Mouse (Mus musculus): ENCODE results near the gene Mgarp. TPM values are rescaled to one million over a fixed set of nuclear protein-coding genes. Genes with fewer than 3 reads are reported as not detected.
A peak's percentile ranks its signal among the peaks of the same experiment; 100 is the strongest.
"Not testable (repeated sequence)": the region's sequence is repeated elsewhere in the genome, so short reads cannot be mapped to it uniquely, and the experiment has no call there.

The Mgarp gene
- polyA plus RNA-seq (2015; fragmentation: Nextera tagmentation; extraction: Ambion mirVana), result 1.2 and 3.3 TPM in 2 replicates

DNA sequence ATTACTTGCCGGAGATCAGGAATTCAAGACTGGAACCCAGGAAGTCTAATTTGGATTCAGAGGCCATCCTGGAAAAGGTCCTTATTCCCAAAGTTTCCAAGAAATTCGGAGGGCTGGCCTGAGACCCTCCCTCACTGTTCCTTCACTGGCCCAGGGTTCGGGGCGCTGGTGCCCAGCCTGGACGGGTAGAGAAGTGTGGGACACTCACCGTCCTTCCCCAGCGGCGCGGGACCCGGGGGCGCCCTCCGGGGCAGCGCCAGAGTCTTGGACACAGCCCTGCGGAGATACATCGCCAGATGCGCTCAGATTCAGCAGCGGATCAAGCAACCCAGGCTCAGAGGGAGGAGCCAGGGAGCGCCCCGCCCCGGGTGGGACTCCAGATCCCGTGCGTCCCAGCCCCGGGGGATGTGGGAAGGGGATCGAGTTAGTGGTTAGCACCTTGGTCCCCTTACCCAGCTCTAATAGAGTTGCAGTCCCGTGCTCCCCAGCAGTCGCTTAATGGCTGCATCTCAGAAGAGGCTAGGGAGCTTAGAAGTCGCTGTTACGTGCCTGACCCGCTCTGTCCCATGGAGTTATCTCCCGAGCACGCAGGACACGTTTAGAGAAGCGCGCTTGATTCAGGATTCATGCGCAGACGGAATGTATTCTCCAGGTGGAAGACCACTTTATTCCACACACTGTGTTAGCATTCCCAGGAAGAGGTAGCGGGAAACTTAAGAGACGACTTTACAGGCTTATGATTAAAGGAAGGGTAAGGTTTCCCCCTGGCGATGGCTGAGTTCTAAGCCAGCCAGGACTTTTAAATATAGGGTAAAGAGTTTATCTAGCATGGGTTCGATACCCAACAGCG is at the start of gene Mgarp:
Gene Mgarp (minus strand): TSS at position 520 of the 850 bp plus-strand sequence.
- peak within 1 kb of the TSS; percentile 73 for H3K4me2 ChIP-seq
- peaks cover 13% of the 10 kb centered on the region for H3K4me1 ChIP-seq (replicated peaks)
- H3K9me3 ChIP-seq, result no peaks in the 10 kb centered on the region
- H3K27me3 ChIP-seq, result peaks cover 41% of the 10 kb centered on the region
- peak within 1 kb of the TSS; percentile 44 for H3K4me3 ChIP-seq
- no peaks in the 10 kb centered on the region for H3K36me3 ChIP-seq
- 1% methylated on average over 41 of the region's 41 CpGs for WGBS
- H3K27ac ChIP-seq, result no peak within 1 kb of the TSS
- ATAC-seq (ENCODE audit: low FRiP score), result peak; percentile 71
- H3K9ac ChIP-seq, result peak within 1 kb of the TSS; percentile 62

DNA sequence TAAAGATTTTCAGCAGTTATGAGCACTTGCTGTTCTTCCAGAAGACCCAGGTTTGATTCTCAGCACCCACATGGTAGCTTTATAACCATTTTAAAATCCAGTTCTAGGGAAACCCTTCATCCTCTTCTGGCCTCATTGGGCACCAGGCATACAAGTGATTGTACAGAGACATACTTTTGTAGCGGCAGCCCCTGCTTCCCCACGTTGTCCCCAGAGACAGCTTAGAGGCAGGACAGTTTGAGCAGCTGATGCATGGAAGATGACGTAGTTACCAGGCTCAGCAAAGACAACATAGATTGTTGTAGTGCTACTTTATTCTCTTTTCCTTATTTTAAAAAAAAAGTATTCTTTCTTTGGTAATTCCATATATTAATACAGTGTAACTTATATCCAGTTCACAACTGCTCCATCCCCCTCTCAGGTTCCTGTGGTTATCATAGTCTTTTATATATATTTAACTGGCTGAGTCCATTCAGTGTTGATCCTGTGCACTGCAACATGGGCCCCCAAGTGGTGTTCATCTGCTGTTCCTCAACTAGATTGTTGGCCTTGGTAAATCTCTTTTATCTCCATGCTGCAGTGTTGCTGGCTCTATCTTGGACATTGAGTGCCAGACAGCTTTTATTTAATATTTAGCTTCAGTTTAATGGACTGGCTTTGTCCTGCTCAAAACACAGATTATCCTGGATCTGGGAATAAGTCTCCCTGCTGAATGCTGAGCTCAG is 38.5 kb upstream of the Mgarp start:
- Histone ChIP-seq H3K4me1 (replicated peaks) (no peaks in the 10 kb centered on the region), H3K36me3 (peaks cover 8% of the 10 kb centered on the region; the same call in 1 of the 2 replicates)
- 0 out of 2 replicates have a peak, but pooled peaks have one; percentile 5 for ATAC-seq (ENCODE audit: low FRiP score)

DNA sequence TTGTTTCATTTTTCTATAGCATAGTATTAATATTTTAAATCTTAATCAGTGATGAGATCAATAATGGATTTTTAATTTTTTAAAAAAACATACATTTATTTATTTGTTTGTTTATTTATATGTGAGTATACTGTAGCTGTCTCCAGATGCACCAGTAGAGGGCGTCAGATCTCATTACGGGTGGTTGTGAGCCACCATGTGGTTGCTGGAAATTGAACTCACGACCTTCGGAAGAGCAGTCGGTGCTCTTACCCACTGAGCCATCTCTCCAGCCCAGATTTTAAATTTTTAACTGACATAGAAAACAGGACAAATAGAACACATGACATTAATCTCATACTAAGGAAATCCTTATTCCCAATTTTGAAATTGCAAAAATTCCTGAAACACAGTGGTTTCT is 37.8 kb upstream of the Mgarp start:
- H3K36me3 ChIP-seq; H3K4me2 ChIP-seq; H3K4me3 ChIP-seq; H3K9me3 ChIP-seq; H3K4me1 ChIP-seq (replicated peaks); ATAC-seq (ENCODE audit: low FRiP score); H3K27me3 ChIP-seq; H3K9ac ChIP-seq; H3K27ac ChIP-seq: not testable (repeated sequence)
- WGBS, result 85% methylated on average over 5 of the region's 5 CpGs

More for the DNA sequence above, 38.5 kb upstream of the Mgarp start:
- H3K9ac ChIP-seq, result no peak overlapping the region
- no peaks in the 10 kb centered on the region for H3K27me3 ChIP-seq
- 71% methylated on average over 3 of the region's 3 CpGs for WGBS
- no peak overlapping the region for H3K27ac ChIP-seq
- no peaks in the 10 kb centered on the region for H3K9me3 ChIP-seq
- H3K4me2 ChIP-seq, result no peak overlapping the region
- H3K4me3 ChIP-seq, result no peak overlapping the region

DNA sequence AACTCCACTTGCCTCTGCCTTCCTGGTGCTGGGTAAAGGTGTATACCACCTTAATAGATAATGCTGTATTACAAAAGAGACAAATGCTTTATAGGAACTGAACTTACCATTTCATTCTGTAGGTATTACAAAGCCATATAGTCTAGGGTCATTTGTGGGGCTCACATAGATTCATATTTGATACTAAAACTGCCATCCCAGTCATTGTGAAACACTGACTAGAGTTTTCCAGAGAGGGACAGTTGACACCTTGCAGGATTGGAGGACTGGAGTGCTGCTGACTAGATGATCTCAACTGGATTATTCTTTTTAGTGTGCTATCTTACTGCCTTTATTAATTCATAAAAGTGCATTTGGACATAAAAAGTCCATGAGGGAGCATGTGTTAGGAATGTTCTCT is 28.9 kb upstream of the Mgarp start:
- Histone ChIP-seq H3K27me3 (no peaks in the 10 kb centered on the region), H3K9ac (no peak overlapping the region), H3K4me2 (no peak overlapping the region), H3K27ac (no peak overlapping the region), H3K36me3 (no peaks in the 10 kb centered on the region), H3K4me3 (no peak overlapping the region), H3K9me3 (no peaks in the 10 kb centered on the region), H3K4me1 (replicated peaks) (peaks cover 3% of the 10 kb centered on the region; the same call in 1 of the 2 replicates)
- no peak for ATAC-seq (ENCODE audit: low FRiP score)

DNA sequence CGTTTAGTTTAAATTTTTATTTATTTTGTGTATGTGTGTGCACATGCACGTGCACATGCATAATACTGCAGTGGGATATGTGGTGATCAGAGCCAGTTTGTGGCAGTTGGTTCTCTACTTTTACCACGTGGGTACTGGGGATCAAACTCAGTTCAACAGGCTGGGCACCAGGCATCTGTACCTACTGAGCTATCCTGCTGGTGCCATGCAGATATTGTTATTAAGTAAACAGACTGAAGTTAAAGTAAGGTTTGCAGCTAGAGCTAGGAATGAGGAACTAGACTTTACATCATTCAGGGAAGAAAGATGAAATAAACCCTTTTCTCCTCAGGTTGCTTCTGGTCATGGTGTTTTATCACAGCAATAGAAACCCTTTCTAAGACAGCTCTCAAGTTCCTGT is 25.4 kb upstream of the Mgarp start:
- peaks cover 23% of the 10 kb centered on the region for H3K4me1 ChIP-seq (replicated peaks)
- no peak overlapping the region for H3K4me2 ChIP-seq
- no peak overlapping the region for H3K9ac ChIP-seq
- no peaks in the 10 kb centered on the region for H3K36me3 ChIP-seq
- no peak overlapping the region for H3K27ac ChIP-seq
- no peaks in the 10 kb centered on the region for H3K27me3 ChIP-seq
- ATAC-seq (ENCODE audit: low FRiP score), result no peak
- H3K4me3 ChIP-seq, result no peak overlapping the region
- no peaks in the 10 kb centered on the region for H3K9me3 ChIP-seq
- whole genome bisulfite sequencing, result 90% methylated on average over 3 of the region's 3 CpGs

DNA sequence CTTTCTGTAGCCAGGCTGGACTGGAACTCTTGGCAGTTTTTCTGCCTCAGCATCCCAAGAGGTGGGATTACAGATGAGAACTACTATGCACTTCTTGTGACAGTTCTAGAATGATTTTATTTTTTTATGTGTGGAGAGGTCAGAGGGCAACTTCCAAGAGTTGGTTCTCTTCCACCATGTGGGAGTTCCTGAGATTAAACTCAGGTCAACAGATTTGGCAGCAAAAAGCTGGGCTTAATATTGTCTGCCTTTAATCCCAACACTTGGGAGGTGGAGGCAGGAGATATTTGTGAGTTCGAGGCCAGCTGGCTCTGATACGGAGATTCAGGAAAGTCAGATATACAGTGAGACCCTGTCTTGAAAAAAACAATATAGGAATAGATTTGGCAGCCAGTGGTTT is 21.4 kb upstream of the Mgarp start:
- H3K4me1 ChIP-seq (replicated peaks), result peaks cover 36% of the 10 kb centered on the region
- no peak overlapping the region for H3K4me3 ChIP-seq
- peak overlapping the region; percentile 9 for H3K9ac ChIP-seq
- peak overlapping the region; percentile 89 for H3K4me2 ChIP-seq
- WGBS, result 84% methylated on average over 2 of the region's 2 CpGs
- no peaks in the 10 kb centered on the region for H3K9me3 ChIP-seq
- H3K27me3 ChIP-seq, result no peaks in the 10 kb centered on the region
- no peak overlapping the region for H3K27ac ChIP-seq
- H3K36me3 ChIP-seq, result no peaks in the 10 kb centered on the region
- ATAC-seq (ENCODE audit: low FRiP score), result no peak

DNA sequence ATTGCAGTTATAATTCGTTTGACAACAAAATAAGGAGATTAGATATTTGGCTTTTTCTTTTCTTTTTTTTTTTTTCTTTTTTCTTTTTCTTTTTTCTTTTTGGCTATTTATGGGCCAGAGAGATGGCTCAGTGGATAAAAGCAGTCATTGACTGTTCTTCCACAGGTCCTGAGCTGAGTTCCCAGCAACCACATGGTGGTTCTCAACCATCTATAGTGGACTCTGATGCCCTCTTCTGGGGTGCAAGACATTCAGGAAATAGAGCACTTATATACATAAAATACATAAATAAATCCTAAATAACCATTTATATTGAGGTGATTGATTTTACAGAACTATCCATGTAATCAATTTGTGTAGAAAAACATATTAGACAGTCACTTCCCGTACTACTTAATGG is 20.9 kb upstream of the Mgarp start:
- no peak for ATAC-seq (ENCODE audit: low FRiP score)
- no peaks in the 10 kb centered on the region for H3K27me3 ChIP-seq
- peak overlapping the region; percentile 89 for H3K4me2 ChIP-seq
- no peaks in the 10 kb centered on the region for H3K36me3 ChIP-seq
- H3K9me3 ChIP-seq, result no peaks in the 10 kb centered on the region
- H3K27ac ChIP-seq, result no peak overlapping the region
- H3K4me1 ChIP-seq (replicated peaks), result peaks cover 36% of the 10 kb centered on the region
- H3K9ac ChIP-seq, result no peak overlapping the region
- 57% methylated on average over 2 of the region's 2 CpGs for WGBS
- H3K4me3 ChIP-seq, result peak overlapping the region; percentile 99

DNA sequence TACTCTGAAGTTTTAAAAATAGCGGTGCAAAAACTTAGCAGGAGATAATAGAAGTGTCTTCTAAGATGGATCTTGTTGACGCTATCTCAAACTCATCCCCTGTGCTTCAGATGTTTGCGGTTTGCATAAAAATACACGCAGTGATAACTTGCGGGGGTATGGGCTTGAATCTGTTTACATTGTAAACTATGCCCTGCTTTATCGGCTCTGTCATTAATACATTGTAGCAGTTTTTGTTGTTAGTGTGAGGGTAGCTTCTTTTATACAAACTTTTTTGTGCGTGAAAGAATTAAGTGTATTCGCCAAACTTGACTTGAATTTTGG is 20.6 kb upstream of the Mgarp start:
- Histone ChIP-seq H3K4me1 (replicated peaks) (peaks cover 36% of the 10 kb centered on the region), H3K36me3 (no peaks in the 10 kb centered on the region), H3K27ac (peak overlapping the region; percentile 93), H3K9ac (peak overlapping the region; percentile 98), H3K27me3 (no peaks in the 10 kb centered on the region), H3K9me3 (no peaks in the 10 kb centered on the region), H3K4me2 (peak overlapping the region; percentile 89), H3K4me3 (peak overlapping the region; percentile 99)
- WGBS, result 5% methylated on average over 8 of the region's 8 CpGs
- ATAC-seq (ENCODE audit: low FRiP score), result no peak

DNA sequence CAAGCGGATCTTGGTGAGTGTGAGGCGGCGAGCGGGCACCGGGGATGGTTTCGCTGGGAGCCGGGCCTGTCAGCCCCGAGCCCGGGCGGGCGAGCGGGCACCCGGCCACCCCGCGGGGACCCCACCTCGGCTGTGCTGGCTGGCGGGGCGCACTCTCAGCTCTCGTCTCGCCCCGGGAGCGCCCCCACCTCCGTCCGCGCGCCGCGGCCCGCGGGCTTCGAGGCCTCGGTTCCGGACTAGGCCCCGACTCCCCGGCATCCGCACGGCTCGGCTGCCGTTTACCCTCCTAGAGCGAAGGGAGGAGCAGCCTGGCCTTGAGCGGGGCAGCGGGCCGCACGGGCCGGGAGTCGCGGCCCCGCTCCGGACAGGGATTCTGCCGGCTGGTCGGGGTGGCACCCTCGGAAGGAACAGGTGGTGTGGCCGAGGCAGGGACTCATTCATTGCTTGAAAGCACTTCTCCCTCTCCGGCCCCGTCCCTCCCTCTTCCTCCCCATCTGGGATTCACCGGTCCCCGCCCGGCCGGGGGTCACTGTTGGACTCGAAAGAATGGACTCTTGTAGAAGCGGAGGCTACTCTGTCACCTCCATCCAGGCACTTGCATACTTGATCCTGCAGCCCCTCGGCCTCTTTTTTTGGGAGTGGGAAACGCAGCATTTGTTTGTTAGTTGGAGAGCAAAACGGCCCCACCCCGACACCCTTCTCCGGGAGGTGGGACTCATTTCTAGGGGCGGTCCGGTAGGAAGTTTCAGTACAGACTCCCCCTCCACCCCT is 20.0 kb upstream of the Mgarp start:
- no peaks in the 10 kb centered on the region for H3K27me3 ChIP-seq
- H3K9ac ChIP-seq, result peak overlapping the region; percentile 98
- H3K27ac ChIP-seq, result peak overlapping the region; percentile 93
- no peaks in the 10 kb centered on the region for H3K36me3 ChIP-seq
- H3K4me2 ChIP-seq, result peak overlapping the region; percentile 89
- peak overlapping the region; percentile 99 for H3K4me3 ChIP-seq
- ATAC-seq (ENCODE audit: low FRiP score), result peak; percentile 62
- peaks cover 36% of the 10 kb centered on the region for H3K4me1 ChIP-seq (replicated peaks)
- WGBS, result under 1% methylated on average over 57 of the region's 68 CpGs
- H3K9me3 ChIP-seq, result no peaks in the 10 kb centered on the region

DNA sequence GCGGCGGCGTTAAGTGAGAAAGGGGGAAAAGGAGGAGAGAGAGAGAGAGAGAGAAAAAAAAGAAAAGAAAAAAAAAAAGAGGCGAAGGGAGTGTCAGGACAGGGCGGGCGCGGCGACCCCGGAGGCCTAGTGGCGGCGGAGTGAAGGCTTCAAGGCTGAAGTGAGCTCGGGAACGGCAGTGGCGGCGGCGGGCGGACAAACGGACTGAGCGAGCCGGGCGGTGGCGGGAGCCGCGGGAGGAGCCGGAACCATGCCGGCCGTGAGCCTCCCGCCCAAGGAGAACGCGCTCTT is 19.5 kb upstream of the Mgarp start:
- no peaks in the 10 kb centered on the region for H3K9me3 ChIP-seq
- under 1% methylated on average over 16 of the region's 30 CpGs for WGBS
- H3K27me3 ChIP-seq, result no peaks in the 10 kb centered on the region
- ATAC-seq (ENCODE audit: low FRiP score), result peak; percentile 67; the same call in 1 of the 2 replicates
- H3K4me1 ChIP-seq (replicated peaks), result peaks cover 34% of the 10 kb centered on the region
- H3K36me3 ChIP-seq, result no peaks in the 10 kb centered on the region
- peak overlapping the region; percentile 93 for H3K27ac ChIP-seq
- peak overlapping the region; percentile 98 for H3K9ac ChIP-seq
- H3K4me2 ChIP-seq, result peak overlapping the region; percentile 89
- peak overlapping the region; percentile 99 for H3K4me3 ChIP-seq

DNA sequence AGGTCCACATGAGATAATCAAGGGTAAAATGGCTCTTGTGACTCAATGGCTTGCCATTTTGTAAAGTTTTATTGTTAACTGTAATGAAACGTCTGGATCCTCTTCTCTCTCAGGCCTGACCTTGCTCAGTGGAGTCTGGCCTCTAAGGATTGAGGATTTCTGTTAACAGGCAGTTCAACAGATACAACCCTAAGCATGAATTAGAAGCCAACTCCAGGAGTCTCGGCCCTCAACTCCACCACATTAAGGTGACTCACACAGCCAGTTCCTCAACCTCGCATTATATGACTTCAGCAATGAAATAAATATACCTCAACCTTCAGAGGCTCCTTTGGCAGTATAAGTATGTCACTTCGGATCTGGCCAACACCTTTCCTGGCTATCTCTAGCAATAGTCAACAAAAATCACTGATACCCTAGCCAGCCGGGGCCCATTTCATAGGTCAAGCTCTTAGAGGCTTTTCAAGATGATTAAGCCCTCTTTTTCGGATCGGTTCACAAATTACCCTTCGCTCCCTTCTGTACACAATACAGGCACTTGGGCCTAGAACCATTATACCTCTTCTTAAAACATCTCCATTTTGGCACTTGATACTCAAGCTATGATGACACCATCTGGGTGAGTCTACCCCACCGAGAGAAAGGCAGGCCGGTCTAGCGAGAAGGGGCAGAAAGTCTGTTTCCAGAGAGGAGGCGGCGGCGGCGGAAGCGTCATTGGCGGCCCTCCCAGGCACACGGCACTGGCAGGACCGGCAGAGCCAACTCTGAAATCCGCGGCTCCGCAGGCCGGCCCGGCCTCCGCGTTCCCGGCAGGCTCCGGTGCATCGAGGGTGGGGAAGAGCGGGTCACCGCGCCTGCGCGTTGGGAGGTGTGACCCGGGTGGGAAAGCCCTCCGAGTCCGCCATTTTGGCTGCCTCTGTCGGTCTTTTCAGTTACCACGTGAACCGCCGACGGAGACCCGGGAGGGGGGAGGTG is 18.8 kb upstream of the Mgarp start, which contains the start of gene Naa15:
Gene Naa15 (plus strand): TSS at position 51 of the 975 bp plus-strand sequence.
- Histone ChIP-seq H3K27ac (peak within 1 kb of the TSS; percentile 93), H3K9me3 (no peaks in the 10 kb centered on the region), H3K4me1 (replicated peaks) (peaks cover 33% of the 10 kb centered on the region), H3K4me2 (peak within 1 kb of the TSS; percentile 89), H3K27me3 (no peaks in the 10 kb centered on the region), H3K36me3 (no peaks in the 10 kb centered on the region), H3K4me3 (peak within 1 kb of the TSS; percentile 99), H3K9ac (peak within 1 kb of the TSS; percentile 98)
- 5% methylated on average over 43 of the region's 43 CpGs for WGBS
- ATAC-seq (ENCODE audit: low FRiP score), result peak; percentile 89

All from hindbrain, embryonic 13.5 days (tissue).